Mouse (Mus musculus) heart, adult 8-10 months (tissue): ENCODE data around the gene Eng. TPM values are rescaled to one million over a fixed set of nuclear protein-coding genes. Genes with fewer than 3 reads are reported as not detected.

Experiments
- DNase-seq: peaks from one replicate; pipeline ENCODE4 v3.0.0; 2022; ENCODE audit warnings: low spot score
- total RNA-seq, 4 experiments: library from RNA; stranded (reverse); gene quantifications; 2 replicates each; pipeline ENCODE4 v1.2.4; 2022

The Eng gene
- total RNA-seq, 4 experiments from 2014 or later = 111 to 143 (median 126) TPM

GRCm38 (mm10) chr2:32644799-32645475 lies 1.5 kb upstream of the Eng start:
- no peak for DNase-seq

GRCm38 (mm10) chr2:32645647-32646046 lies 748 bp upstream of the Eng start:
- no peak for DNase-seq

- DNase-seq = no peak
Measured at GRCm38 (mm10) chr2:32647366-32647765, 971 bp downstream of the Eng start.

GRCm38 (mm10) chr2:32653764-32654163 lies 7.4 kb downstream of the Eng start:
- DNase-seq = no peak

- DNase-seq = no peak
Measured at GRCm38 (mm10) chr2:32654743-32655393, 8.5 kb downstream of the Eng start.

GRCm38 (mm10) chr2:32655394-32655744 lies 9.0 kb downstream of the Eng start:
- no peak for DNase-seq

GRCm38 (mm10) chr2:32655826-32656225 lies 9.4 kb downstream of the Eng start:
- DNase-seq = peak; percentile 90

GRCm38 (mm10) chr2:32658873-32659272 lies 12.5 kb downstream of the Eng start:
- no peak for DNase-seq

GRCm38 (mm10) chr2:32661509-32662107 lies 15.2 kb downstream of the Eng start:
- DNase-seq = no peak

- DNase-seq = no peak
Measured at GRCm38 (mm10) chr2:32662291-32662690, 15.9 kb downstream of the Eng start.

GRCm38 (mm10) chr2:32665345-32665744 lies 18.9 kb downstream of the Eng start:
- no peak for DNase-seq

GRCm38 (mm10) chr2:32665853-32666252 lies 19.5 kb downstream of the Eng start:
- DNase-seq = no peak

- no peak for DNase-seq
Measured at GRCm38 (mm10) chr2:32667775-32668174, 21.4 kb downstream of the Eng start.

GRCm38 (mm10) chr2:32668176-32668575 lies 21.8 kb downstream of the Eng start:
- no peak for DNase-seq

- DNase-seq = no peak
Measured at GRCm38 (mm10) chr2:32669876-32670275, 23.5 kb downstream of the Eng start.

- no peak for DNase-seq
Measured at GRCm38 (mm10) chr2:32671147-32671546, 24.8 kb downstream of the Eng start.

- no peak for DNase-seq
Measured at GRCm38 (mm10) chr2:32671907-32672595, 25.7 kb downstream of the Eng start.

- DNase-seq = no peak
Measured at GRCm38 (mm10) chr2:32673176-32673917, 27.0 kb downstream of the Eng start.

GRCm38 (mm10) chr2:32676821-32677220 lies 30.4 kb downstream of the Eng start:
- DNase-seq = no peak

- DNase-seq = no peak
Measured at GRCm38 (mm10) chr2:32677683-32678082, 31.3 kb downstream of the Eng start.

GRCm38 (mm10) chr2:32680051-32680451 lies 33.7 kb downstream of the Eng start:
- peak; percentile 46 for DNase-seq
